In genomic region chr4:67646090-67646489, GRCm38 (mm10) we compare ENCODE assay signal across 17 mouse cellular contexts.
DNase-seq lines count a peak whose midpoint lies in the region; ATAC-seq lines count a peak whose summit lies in the region.
"Had no signal": no experiment of that assay in that cellular context is flagged by ENCODE, and none has a peak within 500 bp of the region (broad histone marks: within the 10 kb centered on the region; RNA-seq: fewer than 3 reads in every experiment).

No protein-coding gene starts in this region.

- intact Hi-C loops in heart, postnatal 25 days (cut with DNase I): no loop called here

- DNase-seq in cerebellum, postnatal 4 days (ENCODE audit: low spot score in 2 of 2): no peak
- DNase-seq in cerebellum, adult 18-20 months: peak; percentile 49 to 50
- peak; percentile 64 for DNase-seq in cerebellum, adult 9-11 months
- DNase-seq in cerebellum, postnatal 36 days: peak; percentile 21 to 32
- no peak for DNase-seq in adrenal gland, adult 18-20 months (ENCODE audit: low spot score in 2 of 2)
- DNase-seq in heart, postnatal 25 days (ENCODE audit: low spot score): no peak
- no peak for DNase-seq in c-Kit-positive CD71-positive TER-119-positive erythroid progenitor cells, embryonic 14.5 days (ENCODE audit: low spot score)
- DNase-seq: adrenal gland, postnatal 25 days; B cell, adult 2 months; gastrocnemius, postnatal 14 days; heart, adult 2 months; heart, postnatal 14 days; kidney, adult 18-20 months had no signal

- ATAC-seq in cerebellum, adult (ENCODE audit: insufficient number of reproducible peaks, low FRiP score, low TSS enrichment): peak; percentile 92
- ATAC-seq: CD4-positive, CD25-positive, alpha-beta regulatory T cell, adult 4 months; forebrain, embryonic 16.5 days; intestine, embryonic 15.5 days had no signal

Comparison
In these comparisons a context has a peak if more than half of its experiments do, and no peak if none do; other contexts are left out.
1. DNase-seq: peak in cerebellum, adult 18-20 months (2 of 2), cerebellum, adult 9-11 months (single experiment) and cerebellum, postnatal 36 days (2 of 2); none in cerebellum, postnatal 4 days (0 of 2), adrenal gland, adult 18-20 months (0 of 2), heart, postnatal 25 days (single experiment) and c-Kit-positive CD71-positive TER-119-positive erythroid progenitor cells, embryonic 14.5 days (single experiment).